Mouse (Mus musculus): ENCODE measurements around the gene Cog1.

GRCm38 (mm10) chr11:113676847-113677246 lies 27.9 kb downstream of the Cog1 start:
- no peak for TF ChIP-seq CTCF (IDR thresholded peaks at IDR 0.05; ENCODE audit: borderline replicate concordance, extremely low read depth, insufficient read depth, insufficient read length)
- no peak for TF ChIP-seq POLR2A (IDR thresholded peaks at IDR 0.05; ENCODE audit: borderline replicate concordance, extremely low read depth, insufficient read depth, insufficient read length, poor library complexity, severe bottlenecking)

All from brain, embryonic 14.5 days (tissue).